Mouse (Mus musculus): Measurements from ENCODE around the gene Col8a1.
A peak's percentile ranks its signal among the peaks of the same experiment; 100 is the strongest.

The Col8a1 gene

GRCm38 (mm10) chr16:57671637-57672036 is 82.9 kb downstream of the Col8a1 start:
- DNase-seq, result no peak

- no peak for DNase-seq
Measured at GRCm38 (mm10) chr16:57669348-57669747, 85.2 kb downstream of the Col8a1 start.

- DNase-seq, result no peak
Measured at GRCm38 (mm10) chr16:57662661-57663060, 91.9 kb downstream of the Col8a1 start.

GRCm38 (mm10) chr16:57649888-57650287 is 104.6 kb downstream of the Col8a1 start:
- DNase-seq, result no peak

- no peak for DNase-seq
Measured at GRCm38 (mm10) chr16:57641346-57641885, 113.1 kb downstream of the Col8a1 start.

GRCm38 (mm10) chr16:57634766-57635165 is 119.8 kb downstream of the Col8a1 start:
- DNase-seq, result no peak

GRCm38 (mm10) chr16:57634191-57634590 is 120.3 kb downstream of the Col8a1 start:
- peak; percentile 28 for DNase-seq

- DNase-seq, result no peak
Measured at GRCm38 (mm10) chr16:57611768-57612167, 142.8 kb downstream of the Col8a1 start.

- peak; percentile 71 for DNase-seq
Measured at GRCm38 (mm10) chr16:57606444-57607227, 147.9 kb downstream of the Col8a1 start, which contains the start of gene Cmss1. Gene Cmss1, minus strand, starts transcription at chr16:57606864.

GRCm38 (mm10) chr16:57601031-57601430 is 153.5 kb downstream of the Col8a1 start:
- DNase-seq, result no peak

GRCm38 (mm10) chr16:57597295-57597957 is 157.1 kb downstream of the Col8a1 start:
- no peak for DNase-seq

- no peak for DNase-seq
Measured at GRCm38 (mm10) chr16:57593422-57594157, 160.9 kb downstream of the Col8a1 start.

- DNase-seq, result no peak
Measured at GRCm38 (mm10) chr16:57585201-57585600, 169.3 kb downstream of the Col8a1 start.

GRCm38 (mm10) chr16:57582008-57582407 is 172.5 kb downstream of the Col8a1 start:
- no peak for DNase-seq

- no peak for DNase-seq
Measured at GRCm38 (mm10) chr16:57580041-57580440, 174.5 kb downstream of the Col8a1 start.

GRCm38 (mm10) chr16:57577519-57577918 is 177.0 kb downstream of the Col8a1 start:
- no peak for DNase-seq

GRCm38 (mm10) chr16:57575764-57576388 is 178.7 kb downstream of the Col8a1 start:
- no peak for DNase-seq

Measured in cerebellum, adult 11 months (tissue).